Mouse (Mus musculus) stomach, adult 2 months (tissue): ENCODE data around the gene Gm572. TPM values are rescaled to one million over a fixed set of nuclear protein-coding genes. Genes with fewer than 3 reads are reported as not detected.

ENCODE experiments used
- polyA plus RNA-seq: library from polyadenylated mRNA; depleted of rRNA; stranded (reverse); fragments of >200 nt; gene quantifications from 2 replicates; pipeline ENCODE4 v1.2.3, GENCODE M21; 2012; rRNA removed

Gm572 gene
- polyA plus RNA-seq: 0.68 and 1.2 TPM in 2 replicates

DNA sequence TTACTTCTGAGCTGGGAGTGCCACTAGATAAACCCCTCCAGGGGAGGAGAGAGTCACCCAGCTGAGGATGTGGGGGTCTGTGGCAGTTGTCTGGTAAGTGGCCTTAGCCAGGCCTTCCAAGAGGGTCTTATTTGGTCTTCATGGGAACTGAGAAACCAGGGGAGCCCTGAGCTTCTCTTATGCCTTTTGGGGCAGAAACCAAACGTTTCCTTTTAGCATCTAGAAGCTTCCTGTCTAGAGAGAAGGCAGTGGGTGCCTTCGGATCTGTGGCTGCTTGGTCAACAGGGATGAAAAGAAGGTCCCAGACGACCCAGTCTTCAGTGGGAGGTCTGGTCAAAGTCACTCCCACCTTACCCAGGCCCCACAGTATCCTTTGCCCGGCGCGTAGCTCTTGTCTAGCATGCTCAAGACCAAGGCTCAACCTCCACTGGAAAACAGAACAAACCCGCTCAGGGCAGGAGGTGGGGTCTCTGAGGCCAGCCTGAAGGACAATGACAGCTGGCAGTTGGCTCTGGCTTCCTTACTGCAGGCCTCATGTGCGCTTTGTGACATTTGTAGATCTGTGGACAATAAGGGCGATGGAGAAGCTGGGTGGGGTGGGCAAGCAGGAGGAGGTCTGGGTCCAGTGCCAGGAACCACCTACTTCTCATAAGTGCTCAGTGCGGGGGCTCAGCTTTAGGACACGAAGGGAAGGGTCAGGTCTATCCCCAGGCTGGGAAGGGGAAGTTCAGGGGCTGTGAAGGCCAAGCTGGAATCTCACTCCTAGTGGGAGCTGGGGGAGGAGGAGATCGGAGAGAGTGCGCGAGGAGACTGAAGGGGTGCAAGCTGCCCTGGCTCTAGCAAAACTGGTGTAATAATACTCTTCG is at the start of gene Gm572:
Gm572 (plus strand) TSS at position 27 of the 866 bp plus-strand sequence.

DNA sequence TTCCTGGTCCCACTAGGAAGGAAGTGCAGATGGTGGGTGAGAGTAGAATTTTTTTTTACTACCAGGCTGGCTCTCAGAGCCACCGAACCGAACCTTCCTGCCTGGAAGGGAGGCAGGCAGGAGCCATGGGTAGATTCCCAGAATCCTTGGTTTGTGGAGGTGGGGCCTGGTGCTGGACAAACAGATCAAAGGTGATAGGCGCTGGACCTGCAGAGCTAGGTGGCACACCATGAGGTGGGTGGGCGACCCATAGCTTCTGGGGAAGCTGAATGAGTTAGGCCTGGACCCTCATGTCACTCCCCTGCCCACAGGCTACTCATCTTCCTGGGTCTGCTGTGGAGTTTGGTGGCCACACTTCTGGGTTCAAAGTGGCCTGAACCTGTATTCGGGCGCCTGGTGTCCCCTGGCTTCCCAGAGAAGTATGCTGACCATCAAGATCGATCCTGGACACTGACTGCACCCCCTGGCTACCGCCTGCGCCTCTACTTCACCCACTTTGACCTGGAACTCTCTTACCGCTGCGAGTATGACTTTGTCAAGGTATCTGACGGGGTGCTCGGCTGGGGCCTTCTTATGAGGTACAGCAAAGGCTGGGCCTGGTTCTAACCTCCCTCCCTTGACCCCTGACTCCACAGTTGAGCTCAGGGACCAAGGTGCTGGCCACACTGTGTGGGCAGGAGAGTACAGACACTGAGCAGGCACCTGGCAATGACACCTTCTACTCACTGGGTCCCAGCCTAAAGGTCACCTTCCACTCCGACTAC is 40.6 kb upstream of the Gm572 start, which contains the start of gene Masp2:
Masp2 (plus strand) TSS at position 198 of the 764 bp plus-strand sequence.

DNA sequence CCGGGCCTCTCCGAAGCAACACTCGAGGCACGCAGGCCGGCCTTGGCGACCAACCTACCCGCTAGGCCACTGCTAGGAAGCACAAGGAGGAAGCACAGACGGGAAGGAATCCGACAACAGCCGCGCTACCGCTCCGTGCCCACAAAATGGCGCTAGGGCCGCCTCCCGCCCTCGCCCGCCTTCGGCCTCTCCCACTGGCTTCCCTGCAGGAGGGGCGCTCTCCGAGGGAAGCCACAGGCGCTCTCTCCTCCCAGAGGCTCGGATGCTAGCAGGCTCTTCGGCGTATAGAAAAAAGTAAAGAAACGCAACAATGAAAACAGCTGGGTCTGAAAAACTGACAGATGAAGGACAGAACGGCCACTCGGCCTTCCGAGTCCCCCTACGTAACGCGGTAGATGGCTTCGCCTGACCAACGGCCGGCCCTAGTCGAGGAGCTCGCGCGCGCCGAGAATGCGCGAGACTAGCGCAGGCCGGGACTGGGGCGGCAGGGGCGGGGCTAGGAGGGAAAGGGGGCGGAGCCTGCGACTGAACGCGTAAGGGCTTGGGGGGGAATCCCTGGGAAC is 16.4 kb upstream of the Gm572 start, which contains the start of gene Tardbp:
Tardbp (minus strand) TSS at position 397 of the 563 bp plus-strand sequence.

Other genes starting within 250 kb of the Gm572 start
- 4.9 and 5.2 TPM in 2 replicates for gene Ubiad1, start 198.5 kb upstream of the Gm572 start, polyA plus RNA-seq
- gene Mtor, start 194.7 kb upstream of the Gm572 start, polyA plus RNA-seq: 8.2 and 8.6 TPM in 2 replicates
- 0.18 TPM in 2 replicates for gene Angptl7, start 142.9 kb upstream of the Gm572 start, polyA plus RNA-seq
- 7.8 and 9.4 TPM in 2 replicates for gene Exosc10, start 84.9 kb upstream of the Gm572 start, polyA plus RNA-seq
- 40.2 and 62.2 TPM in 2 replicates for gene Srm, start 51.8 kb upstream of the Gm572 start, polyA plus RNA-seq
- gene Masp2, start 40.8 kb upstream of the Gm572 start, polyA plus RNA-seq: 0.31 and 0.45 TPM in 2 replicates
- gene Tardbp, start 16.3 kb upstream of the Gm572 start, polyA plus RNA-seq: 4.5 and 7.2 TPM in 2 replicates
- gene Casz1, start 161.1 kb downstream of the Gm572 start, polyA plus RNA-seq: 33.2 and 37.8 TPM in 2 replicates